Mouse (Mus musculus): ENCODE data around the gene Mylk.

GRCm38 (mm10) chr16:34813570-34813969, 68.6 kb downstream of the Mylk start:
- TF ChIP-seq POLR2A (IDR thresholded peaks at IDR 0.05; ENCODE audit: insufficient read depth, low read depth, low read length) = no peak
- TF ChIP-seq CTCF (IDR thresholded peaks at IDR 0.05; ENCODE audit: insufficient read depth, low read depth, low read length) = no peak
